Mouse (Mus musculus): Measurements from ENCODE around the gene Wee2. TPM values are rescaled to one million over a fixed set of nuclear protein-coding genes. Genes with fewer than 3 reads are reported as not detected.

Wee2 gene
- total RNA-seq (2021) = not detected
- long read RNA-seq, experiment 1 = 0 reads
- long read RNA-seq, experiment 2 = 0 reads

DNA sequence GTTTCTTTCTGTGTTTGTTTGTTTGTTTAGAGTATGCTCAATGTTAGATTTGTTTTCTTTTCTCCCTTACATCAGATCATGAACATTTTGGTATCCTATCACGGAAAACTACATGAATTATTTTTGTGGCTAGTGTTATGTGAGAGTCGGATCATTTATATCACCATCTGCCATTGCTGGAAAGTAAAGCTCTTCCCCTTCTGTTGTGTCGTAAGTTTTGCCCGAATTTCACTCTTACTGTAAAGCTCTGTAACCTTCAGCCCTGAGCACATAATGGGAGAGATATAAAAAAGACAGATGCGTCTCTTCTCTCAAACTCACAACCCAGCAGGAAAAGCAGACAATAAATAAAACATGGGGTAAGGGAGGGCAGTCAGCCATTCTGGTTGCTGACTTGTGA is at the start of gene Wee2:
Gene Wee2 (plus strand): TSS at position 153 of the 400 bp plus-strand sequence.
- no peak for DNase-seq

DNA sequence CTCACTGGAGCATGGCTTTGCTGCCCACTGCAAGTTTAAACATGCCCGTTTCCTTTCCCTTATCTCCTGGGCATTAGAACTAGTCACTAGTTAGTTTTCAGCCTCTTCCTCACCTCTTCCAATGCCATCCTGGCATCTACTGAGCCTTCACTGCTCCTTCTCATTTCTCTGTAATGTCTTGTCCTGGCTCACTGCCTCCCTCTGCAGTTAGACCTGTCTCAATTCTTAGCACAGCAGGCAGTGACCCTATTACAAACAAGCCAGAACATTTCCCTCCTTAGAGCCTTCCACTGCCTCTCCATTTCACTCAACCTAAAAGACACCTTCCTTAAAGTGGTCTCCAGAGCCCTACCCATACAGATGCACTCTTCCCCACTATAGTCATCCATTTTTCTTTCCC is 47.9 kb upstream of the Wee2 start:
- no peak for DNase-seq

DNA sequence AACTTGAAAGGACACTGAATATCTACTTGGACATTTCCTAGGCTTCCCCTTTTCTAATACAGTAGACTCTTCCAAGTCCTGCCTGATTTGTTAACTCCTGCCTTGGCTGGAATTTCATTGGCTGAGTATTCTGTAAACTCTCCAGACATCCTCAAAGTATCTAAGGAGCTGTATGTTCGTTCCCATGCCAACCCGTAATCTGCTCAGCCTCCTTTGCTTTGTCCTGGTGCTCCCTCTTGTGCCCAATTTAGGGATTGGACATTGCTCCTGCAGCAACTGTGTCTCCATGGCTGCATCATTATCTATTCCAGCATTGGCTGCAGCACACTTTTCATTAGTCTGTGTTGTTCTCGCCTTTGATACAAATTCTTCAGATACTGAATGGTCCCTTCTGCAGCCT is 45.7 kb upstream of the Wee2 start:
- peak; percentile 33 to 71 for DNase-seq

DNA sequence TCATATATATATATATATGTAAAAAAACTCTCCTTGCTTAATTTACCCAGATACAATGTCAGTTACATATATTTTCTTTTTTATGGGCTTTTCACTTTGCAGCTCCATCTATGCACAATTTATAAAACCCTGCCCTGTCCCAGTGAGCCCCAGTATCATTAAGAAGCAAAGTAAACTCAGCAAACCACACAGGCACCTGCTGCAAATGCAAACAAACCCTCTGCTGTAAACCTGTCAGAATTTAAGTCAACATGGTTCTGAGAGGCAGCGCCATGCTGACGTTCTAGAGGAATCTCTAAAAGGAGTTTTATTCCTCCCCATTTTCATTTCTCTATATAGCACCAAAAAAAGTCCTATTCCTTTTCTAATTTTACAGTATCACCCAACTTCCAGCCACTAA is 36.9 kb upstream of the Wee2 start:
- DNase-seq = no peak

DNA sequence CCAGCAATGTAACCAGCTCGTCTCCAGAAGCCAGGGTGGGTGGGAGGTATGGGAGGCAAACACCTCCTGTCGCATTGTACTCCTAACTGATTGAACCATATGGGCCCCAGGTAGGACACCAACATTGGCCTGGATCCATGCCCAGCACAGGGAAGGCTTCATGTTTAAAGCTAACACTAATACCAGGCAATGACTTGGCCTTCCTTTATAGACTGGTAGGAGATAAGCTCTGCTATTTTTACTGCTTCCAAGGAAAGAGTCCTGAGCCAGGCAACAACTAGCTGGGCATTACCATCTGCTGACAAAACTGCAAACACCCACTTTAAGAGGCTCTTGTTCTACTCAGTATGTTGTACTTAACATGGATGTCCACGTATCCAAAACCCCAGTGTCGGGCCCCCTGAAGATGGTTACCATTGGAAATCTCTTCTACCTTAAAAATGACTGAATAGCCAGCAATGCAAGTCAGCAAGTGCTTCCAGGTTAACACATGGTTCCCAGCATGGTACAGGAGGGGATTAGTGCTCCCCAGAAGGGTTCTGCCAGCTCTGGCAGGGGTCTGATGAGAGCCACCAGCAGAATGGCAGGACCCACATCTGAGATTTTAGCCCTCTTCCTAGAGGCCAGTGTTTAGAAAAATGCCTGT is 35.1 kb upstream of the Wee2 start:
- DNase-seq = no peak

DNA sequence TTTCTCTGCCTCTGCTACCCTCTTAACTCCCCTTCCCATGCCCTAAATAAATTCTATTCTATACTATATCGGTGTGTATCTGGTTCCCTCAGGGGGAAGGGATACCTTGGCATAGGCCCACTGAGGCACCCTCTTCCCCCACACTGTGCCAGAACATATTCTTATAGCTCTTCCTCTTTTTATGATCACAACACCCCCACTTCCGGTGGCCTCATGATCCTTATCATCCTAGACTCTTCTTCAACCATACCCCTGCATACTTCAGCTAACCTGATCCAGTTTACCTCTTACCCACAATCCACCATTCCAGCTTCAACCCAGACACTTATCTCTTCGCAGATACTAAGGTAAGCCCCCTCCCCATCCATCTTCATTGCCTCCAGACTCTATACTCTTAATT is 27.8 kb upstream of the Wee2 start:
- DNase-seq = no peak

DNA sequence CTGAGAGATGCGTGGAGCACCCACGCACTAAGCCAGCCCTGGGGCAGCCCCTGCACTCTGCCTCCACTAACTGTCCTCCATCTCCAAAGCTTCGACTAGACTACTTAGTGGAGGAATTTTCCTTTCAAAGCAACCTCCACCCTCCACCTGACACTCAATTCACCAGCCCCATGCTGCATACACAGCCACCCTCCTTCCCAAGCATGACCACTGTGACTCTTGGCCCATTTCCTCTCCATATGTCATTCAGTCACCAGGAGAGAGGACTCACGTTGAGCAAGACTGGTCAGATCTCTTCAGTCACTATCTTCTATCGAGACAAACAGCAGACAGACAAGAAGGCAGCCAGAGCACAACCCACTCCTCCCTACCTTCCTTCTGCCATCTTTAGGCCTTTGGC is 25.8 kb upstream of the Wee2 start:
- DNase-seq = no peak

DNA sequence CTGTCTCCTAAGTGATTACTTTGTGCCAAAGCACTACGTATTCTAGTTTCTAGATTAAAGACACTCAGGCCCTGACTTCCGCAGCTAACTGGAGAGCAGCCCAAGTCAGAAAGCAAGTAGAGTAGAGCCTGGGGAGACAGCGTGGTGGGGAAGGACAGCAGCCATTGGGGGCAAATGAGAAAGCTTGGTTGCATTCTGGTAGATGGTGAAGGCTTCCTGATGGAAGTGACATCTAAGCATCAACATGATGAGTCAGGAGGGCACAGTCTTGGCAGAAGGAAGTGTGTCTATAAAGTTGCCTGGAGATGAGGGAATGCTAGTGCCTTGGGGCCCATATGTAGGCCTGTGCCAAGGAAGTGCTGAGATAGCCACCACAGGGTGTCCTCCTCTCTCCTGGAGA is 25.3 kb upstream of the Wee2 start:
- no peak for DNase-seq

DNA sequence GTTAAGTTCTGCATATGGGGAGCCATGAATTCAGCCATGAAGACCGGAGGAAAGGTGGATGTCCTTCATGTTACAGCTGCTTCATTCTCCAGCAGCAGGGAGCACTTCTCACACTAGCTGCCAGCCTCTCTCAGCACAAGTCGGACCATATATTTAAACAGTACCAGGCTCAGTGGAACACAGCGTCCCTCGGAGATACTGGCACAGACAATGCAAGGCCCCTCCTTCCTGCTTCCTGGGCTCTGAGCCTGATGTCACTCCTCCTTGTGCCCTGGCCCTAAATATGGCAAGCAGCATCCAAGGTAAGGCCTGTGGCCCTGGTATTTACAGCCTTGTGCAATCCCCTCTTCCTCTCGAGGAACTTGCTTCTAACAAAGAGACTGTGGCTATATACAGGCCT is 23.1 kb upstream of the Wee2 start:
- no peak for DNase-seq

DNA sequence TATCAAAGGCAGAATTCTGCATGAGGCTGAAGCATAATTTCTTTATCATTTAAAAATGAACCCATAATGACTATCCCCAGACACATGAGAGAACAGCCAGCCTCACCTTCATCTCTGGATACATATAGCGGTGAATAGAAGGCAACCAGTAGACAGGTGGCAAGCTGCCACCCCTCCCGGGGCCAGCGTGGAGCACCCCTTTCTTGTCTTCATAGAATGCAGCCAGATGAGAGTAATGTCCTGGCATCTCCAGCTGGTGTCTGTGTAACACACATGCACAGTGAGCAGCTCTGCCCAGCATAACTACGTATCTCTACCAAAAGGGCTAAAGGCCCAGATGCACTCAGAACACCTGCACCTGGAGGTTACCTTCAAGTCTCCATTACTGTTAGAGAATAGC is 20.5 kb upstream of the Wee2 start:
- no peak for DNase-seq

DNA sequence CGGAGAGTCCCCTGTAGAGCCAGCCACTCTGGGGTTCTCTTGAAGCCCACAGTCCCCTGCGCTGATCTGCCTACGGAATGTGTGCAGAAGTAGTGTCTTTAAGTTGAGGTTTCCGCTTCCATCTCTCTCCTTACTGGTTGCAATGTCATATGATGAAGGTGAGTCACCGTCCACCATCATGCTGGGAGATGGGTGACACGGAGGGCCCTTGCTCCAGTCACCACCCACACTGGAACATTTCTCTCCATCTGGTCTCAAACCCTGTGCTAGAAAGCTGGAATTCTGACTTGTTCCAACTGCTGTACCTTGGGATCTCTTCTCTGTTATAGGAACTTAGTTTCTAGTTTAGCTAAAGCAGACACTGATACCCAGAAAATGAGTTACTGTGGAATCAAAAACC is 17.8 kb upstream of the Wee2 start:
- no peak for DNase-seq

DNA sequence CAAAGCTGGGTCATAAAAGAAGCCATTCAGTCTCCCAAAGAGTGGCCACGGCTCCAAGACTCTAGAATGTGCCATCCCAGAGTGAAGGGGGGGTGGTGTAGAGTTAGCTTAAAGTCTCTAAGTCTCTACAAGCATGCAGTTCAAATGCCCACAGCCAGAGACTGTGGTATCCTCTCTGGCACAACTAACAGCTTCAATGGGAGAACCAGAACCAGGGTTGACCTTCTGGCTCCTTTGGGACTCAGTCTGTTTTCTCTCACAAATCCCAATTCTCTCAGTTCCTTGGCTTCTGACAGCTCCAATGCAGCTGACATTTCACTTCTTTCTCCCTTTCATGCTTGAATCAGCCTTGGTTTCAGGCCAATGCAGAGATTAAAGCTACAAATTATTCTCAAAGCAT is 15.9 kb upstream of the Wee2 start:
- DNase-seq = peak; percentile 13 to 15

DNA sequence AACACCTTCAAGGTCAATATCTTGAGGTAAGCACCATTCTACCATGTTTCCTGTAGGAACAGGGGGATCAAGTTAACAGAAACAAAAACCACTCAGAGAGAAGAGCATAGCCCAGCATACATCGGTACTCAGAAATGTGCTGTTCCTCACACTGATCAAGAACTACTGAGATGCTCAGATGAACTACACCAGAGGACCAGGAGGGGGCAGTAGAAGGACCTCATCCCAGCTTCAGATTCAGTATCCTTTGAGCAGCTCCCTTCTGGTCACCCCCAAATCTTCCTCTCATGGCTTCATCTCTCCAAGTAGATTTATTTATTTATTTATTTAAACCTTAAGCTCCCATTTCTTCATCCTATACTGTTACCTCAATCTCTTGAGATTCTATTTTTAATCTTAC is 15.1 kb upstream of the Wee2 start:
- DNase-seq = peak; percentile 25 to 63

DNA sequence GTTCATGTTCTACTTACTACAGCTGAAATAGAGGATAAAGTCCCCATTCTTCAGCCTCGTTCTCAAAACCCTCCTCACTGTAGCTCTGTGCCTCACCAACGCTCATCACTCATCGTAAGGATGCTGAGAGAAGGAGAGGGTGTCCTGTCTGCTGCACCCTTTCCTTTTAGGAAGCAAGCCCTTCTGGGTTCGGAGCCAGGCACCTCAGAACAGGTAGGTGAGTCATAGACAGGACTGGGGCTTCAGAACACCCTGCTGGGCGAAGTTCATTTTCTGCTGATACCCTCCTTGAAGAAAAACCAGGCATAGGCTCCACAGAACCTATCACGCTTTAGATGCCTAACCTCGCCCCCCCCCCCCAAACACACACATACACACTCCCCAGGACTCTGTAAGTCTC is 11.4 kb upstream of the Wee2 start:
- DNase-seq = no peak

DNA sequence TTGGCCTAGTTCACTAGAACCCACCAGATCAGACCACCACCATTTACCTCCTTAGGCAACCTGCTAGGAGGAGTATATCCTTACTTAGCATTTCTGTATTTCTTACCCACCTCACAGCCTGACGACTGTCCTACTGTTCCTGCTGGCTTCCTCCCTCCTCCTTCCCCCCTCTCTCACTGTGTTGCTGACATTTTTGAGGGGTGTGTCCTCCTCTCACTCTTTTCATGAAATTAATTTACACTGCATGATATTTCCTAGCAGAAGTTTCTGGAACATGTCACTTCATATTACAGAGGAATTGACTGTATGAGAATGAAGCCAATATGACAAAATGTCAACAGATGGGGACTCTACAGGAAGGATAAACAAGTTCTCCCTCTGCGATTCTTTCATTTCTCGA is 10.2 kb upstream of the Wee2 start:
- no peak for DNase-seq

DNA sequence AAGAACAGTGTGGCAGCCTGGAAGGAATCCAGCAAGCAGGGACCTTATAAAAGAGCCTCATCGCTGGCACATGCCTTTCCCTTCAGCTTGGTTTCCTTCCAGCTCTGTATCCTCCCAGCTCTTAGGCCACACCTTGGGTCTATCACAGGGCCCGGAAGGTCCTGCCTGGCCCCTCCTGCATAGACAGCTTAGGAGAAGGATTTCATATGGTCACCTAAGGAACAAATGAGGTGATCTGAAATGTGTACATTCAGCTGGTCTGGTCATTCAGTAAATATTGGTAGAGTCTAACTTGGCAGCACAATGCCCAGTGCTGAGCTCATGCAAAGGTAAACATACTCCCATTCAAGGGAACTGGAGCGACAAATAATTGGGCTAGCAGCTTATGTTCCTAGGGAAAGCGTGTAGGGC is 9.4 kb upstream of the Wee2 start:
- no peak for DNase-seq

DNA sequence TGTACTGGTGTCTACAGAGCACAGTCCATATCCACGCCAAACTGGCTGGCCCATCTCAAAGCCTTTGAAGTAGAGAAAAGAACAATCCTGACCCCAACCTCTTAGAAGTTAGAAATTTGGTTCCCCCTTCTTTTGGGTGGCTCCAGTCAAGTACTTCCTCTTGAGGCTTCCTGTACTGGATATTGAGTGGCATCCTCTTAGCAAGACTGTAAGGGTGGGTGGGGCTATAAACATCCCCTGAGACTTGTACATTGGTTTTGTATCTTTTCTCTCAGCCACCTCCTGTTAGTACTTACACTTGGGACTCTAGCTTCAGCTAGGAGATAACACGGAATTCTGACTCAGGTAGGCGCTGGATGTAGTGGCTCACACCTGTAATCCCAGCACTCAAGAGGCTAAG is 8.6 kb upstream of the Wee2 start:
- DNase-seq = peak in 1 of 2 experiments; percentile 11

DNA sequence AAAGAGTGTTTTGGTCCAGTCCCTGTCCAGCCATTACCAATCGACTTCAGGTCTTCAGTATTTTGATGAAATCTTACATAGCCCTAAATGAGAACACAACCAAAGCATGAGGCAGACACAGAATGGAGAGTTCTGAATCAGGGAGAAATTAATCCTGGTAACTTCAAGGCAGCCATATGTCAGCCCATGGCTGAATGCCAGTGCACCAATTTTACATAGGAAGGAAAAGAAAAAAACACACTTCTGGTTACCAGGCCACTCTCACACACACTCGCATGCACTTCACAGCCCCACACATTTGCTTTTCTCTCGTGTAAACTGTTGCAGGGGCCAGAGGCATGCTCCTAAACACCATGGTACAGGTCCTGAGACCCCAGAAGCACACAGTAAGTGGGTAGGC is 8.0 kb upstream of the Wee2 start:
- DNase-seq = no peak

DNA sequence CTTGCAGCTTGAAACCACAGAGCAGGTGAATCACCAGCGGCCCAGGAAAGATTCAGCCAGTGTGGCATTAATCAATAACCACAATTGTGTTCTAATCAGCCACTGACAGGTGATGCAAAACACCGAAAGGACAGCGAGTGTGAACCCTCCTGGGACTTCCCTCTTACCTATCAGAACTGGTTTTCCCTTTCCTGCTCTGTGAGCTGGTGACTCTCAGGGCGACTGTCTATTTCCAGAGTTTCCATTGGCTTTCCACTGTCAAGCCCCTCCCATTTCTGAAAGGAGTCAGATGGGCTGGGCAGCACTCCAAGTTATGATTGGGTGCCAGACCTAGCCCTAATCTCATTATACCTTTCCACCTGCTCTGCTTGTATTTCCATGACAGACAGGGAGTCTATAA is 7.5 kb upstream of the Wee2 start:
- DNase-seq = no peak

DNA sequence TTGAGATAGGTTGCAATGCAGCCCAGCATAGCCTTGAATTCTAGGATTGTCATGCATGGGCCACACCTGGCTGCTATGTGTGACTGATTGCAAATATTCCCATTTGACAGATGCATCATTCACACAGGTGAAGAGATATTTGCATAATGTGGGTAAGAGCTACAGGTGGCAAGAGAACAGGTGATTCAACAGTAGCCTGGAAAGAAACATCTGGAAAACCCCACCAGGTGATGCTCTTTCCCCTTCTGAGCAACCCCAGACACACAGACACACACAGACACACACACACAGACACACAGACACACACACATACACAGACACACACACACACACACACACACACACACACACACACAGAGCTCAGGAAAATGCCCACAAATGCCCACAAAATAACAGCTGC is 7.1 kb upstream of the Wee2 start:
- DNase-seq = no peak

DNA sequence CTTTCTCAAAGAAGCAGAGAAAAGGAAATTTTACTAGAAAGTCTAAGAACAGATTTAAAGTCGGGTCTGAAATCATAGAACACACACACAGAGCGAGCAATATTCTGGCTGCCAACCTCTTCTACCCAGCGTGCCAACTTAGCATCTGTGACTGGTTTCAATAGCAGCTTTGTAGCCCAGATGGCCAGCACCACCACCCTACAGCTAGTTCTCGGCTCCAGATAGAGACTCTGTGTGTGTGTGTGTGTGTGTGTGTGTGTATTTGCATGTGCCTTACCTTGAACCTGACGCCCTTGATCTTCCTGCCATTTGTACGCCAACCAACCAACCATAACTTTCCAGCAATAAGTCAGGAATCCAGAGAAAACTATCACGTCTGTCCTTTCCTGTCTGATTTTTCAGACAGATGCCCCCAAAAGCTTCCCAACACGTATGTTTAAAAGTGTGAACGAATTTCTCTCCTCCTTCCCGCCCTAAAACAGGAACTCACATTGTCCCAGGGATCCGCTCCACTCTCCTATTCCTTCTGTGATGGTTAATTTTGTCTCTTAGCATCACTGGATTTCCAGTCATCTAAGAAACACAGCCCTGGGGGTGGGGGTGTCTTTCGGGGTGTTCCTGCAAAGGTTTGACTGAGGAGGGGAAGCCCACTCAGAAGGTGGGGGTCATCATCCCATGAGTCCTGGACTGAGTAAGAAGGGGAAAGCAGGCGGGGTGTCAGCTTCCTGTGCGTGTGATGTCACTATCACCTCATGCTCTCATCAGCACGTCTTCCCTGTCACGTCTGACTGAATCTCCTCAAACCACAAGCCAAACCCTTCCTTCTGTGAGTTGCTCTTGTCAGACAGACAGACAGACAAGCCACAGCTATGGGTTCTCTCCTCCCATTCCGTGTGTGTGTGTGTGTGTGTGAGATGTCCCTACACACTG is 6.3 kb upstream of the Wee2 start:
- DNase-seq = no peak

DNA sequence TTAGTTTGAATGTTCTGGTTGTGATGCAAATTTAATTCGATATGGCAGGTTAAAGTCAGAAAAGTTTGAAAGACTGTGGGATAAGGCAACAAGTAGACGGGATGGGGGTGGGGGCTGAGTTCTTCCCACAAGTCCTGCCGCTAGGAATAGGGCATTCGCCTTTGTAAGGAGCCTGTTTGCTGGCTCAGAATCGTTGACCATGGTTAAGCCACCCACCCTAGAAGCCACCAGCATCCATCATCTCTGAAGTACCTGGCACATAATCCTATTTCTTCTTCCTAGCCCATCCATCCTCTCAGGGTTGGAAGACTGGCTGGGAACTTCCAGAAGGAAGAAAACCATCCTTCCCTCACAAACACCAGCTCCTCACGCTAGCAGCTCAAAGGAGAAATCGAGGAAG is 4.2 kb upstream of the Wee2 start:
- DNase-seq = no peak

DNA sequence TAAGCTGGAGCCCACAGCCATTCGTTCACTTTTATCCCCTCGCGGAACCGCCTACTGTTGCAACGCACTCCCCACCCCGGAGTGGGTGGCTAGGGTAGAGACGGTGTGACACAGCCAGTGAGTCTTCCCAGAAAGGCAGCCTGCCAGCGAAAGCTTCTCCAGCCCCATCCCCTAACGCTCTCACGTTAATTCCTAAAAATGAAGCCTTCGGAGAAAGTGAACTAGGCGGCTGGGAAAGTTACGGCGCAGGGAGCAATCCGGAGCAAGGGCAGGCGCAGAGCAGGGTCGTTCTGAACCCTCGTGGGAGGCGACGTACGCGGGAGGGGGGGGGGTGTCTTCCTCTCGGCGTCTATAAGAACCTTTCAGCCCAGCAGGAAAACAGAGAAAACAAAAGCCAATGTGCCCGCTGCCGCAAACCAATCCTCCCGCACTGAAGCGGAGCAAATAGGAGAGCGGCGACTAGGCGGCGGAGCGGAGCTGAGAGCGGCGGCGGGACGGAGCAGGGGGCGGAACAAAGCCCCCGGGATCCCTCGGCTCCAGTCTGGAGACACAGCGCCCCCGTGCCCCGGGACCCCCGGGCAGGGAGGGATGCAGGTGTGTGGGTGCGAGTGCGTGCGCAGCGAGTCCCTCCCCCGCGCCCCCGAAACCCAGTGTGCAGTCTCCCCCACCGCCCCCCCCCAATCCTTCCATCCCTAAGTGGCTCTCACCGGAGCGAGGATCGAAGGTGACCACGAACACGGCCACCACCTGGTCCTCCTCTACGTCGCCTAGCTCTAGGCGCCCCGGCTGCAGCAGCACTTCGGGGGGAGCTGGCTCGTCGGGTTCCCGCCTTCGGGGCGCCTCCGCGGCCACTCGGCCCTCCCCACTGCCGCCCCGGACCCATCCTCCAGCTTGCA is 3.5 kb upstream of the Wee2 start:
- peak; percentile 41 to 54 for DNase-seq

All from heart, adult 18-20 months (tissue).